Mouse (Mus musculus) neural tube, embryonic 13.5 days (tissue): Measurements from ENCODE around the gene Twf2. TPM values are rescaled to one million over a fixed set of nuclear protein-coding genes. Genes with fewer than 3 reads are reported as not detected.

Experiments
- ATAC-seq: fragments of 200-750 bp; cut with Nextera tagmentation; 2 replicates; pipeline ENCODE4 v1.8.0; 2017; ENCODE audit warnings: low read depth, mild to moderate bottlenecking, moderate TSS enrichment, moderate library complexity
- H3K27ac ChIP-seq: fragments of 300-500 bp; sonication (generic); replicated peaks from 2 replicates; pipeline ENCODE4 v1.5.1; 2015; ENCODE audit warnings: moderate library complexity, mild to moderate bottlenecking, inconsistent platforms
- H3K27me3 ChIP-seq: fragments of 300-500 bp; sonication (generic); 2 replicates; pipeline ENCODE4 v1.6.1; 2015; ENCODE audit warnings: mild to moderate bottlenecking, inconsistent platforms
- H3K36me3 ChIP-seq: fragments of 300-500 bp; sonication (generic); 2 replicates; pipeline ENCODE4 v1.6.1; 2015; ENCODE audit warnings: mild to moderate bottlenecking, inconsistent platforms
- H3K4me1 ChIP-seq: fragments of 300-500 bp; sonication (generic); replicated peaks from 2 replicates; pipeline ENCODE4 v1.6.1; 2015; ENCODE audit warnings: inconsistent platforms
- H3K4me2 ChIP-seq: fragments of 300-500 bp; sonication (generic); 2 replicates; pipeline ENCODE4 v1.6.1; 2015; ENCODE audit warnings: inconsistent platforms, mild to moderate bottlenecking, moderate library complexity
- H3K4me3 ChIP-seq: fragments of 300-500 bp; sonication (generic); 2 replicates; pipeline ENCODE4 v1.5.1; 2015; ENCODE audit warnings: mild to moderate bottlenecking, inconsistent platforms
- H3K9ac ChIP-seq: fragments of 300-500 bp; sonication (generic); 2 replicates; pipeline ENCODE4 v1.6.1; 2015; ENCODE audit warnings: moderate library complexity, mild to moderate bottlenecking, inconsistent platforms
- H3K9me3 ChIP-seq: fragments of 300-500 bp; sonication (generic); 2 replicates; pipeline ENCODE4 v1.6.1; 2016; ENCODE audit warnings: inconsistent platforms
- WGBS: fragments of 180-500 bp; shearing (Covaris S2); methylation state at CpG from one replicate; pipeline ENCODE4 v1.1.7; 2015; 5-methylcytosine and 5-hydroxymethylcytosine counted together
- polyA plus RNA-seq: library from polyadenylated mRNA; unstranded; fragments of >200 nt; fragmentation: Nextera tagmentation; extraction: Ambion mirVana; gene quantifications from 2 replicates; pipeline ENCODE4 v1.2.1, GENCODE M21; 2015

Twf2 gene
- polyA plus RNA-seq, 1 experiment from 2014 or later: 57.1 TPM

- Histone ChIP-seq H3K4me2 (peak overlapping the region; percentile 77; the same call in 1 of the 2 replicates), H3K9me3 (no peaks in the 10 kb centered on the region), H3K27ac (no peak overlapping the region), H3K36me3 (no peaks in the 10 kb centered on the region), H3K4me3 (peak overlapping the region; percentile 71; the same call in 1 of the 2 replicates), H3K27me3 (no peaks in the 10 kb centered on the region), H3K4me1 (peaks cover 56% of the 10 kb centered on the region), H3K9ac (peak overlapping the region; percentile 86; the same call in 1 of the 2 replicates)
- no peak for ATAC-seq
- 82% methylated on average over 3 of the region's 3 CpGs for WGBS
Measured at GRCm38 (mm10) chr9:106201895-106202294, 1.0 kb upstream of the Twf2 start.

DNA sequence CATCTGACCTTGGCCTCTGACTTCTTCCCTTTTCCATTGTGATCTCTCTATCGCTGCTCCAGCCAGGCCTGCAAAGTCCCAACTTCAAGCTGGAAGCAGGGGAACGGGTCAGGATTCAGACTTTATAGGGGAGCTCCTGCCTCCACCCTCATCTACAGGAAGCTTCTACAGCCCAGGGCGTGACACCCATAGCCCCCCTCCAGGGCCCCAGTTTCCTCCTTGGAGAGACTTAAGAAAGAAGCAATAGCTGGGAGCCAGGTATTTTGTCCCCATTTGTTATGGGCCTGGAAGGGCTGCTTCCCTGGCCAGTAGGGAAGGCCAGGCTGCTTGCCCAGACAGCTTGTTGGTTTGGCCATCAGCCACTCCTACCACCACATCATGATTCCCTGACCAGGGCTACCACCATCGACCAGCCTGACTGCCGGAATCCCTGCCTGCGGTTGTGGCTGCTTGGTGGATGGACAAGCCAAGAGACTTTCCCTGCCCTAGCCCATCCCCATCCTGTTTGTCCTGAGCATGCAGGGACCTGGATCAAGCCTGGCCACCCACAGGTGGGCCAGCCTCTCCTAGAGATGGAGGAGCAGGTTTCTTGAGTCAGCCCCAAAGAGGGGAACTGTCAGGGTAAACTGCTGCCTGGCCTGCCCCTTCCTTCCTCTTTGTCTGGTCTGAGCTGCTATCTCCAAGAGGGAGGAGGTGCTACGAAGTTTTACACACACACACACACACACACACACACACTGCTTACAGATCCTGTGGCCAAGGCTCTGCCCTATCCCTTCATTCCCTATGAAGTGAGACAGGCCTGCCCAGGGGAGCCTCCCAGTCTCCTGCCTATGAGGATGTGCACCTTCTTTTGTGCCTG, 1.3 kb downstream of the Twf2 start:
- whole genome bisulfite sequencing: 76% methylated on average over 7 of the region's 7 CpGs
- Histone ChIP-seq H3K9me3 (no peaks in the 10 kb centered on the region), H3K27ac (no peak overlapping the region; the same call in 1 of the 2 replicates), H3K27me3 (no peaks in the 10 kb centered on the region), H3K36me3 (peaks cover 13% of the 10 kb centered on the region; the same call in 1 of the 2 replicates), H3K4me2 (peak overlapping the region; percentile 77), H3K4me3 (peak overlapping the region; percentile 71), H3K9ac (peak overlapping the region; percentile 86), H3K4me1 (peaks cover 55% of the 10 kb centered on the region)
- no peak for ATAC-seq

- Histone ChIP-seq H3K9me3 (no peaks in the 10 kb centered on the region), H3K4me3 (no peak overlapping the region), H3K27ac (no peak overlapping the region), H3K27me3 (no peaks in the 10 kb centered on the region), H3K4me1 (peaks cover 47% of the 10 kb centered on the region), H3K36me3 (peaks cover 17% of the 10 kb centered on the region; the same call in 1 of the 2 replicates), H3K4me2 (no peak overlapping the region), H3K9ac (no peak overlapping the region)
- 80% methylated on average over 7 of the region's 7 CpGs for whole genome bisulfite sequencing
- no peak for ATAC-seq
Measured at GRCm38 (mm10) chr9:106205713-106206290, 2.9 kb downstream of the Twf2 start.

DNA sequence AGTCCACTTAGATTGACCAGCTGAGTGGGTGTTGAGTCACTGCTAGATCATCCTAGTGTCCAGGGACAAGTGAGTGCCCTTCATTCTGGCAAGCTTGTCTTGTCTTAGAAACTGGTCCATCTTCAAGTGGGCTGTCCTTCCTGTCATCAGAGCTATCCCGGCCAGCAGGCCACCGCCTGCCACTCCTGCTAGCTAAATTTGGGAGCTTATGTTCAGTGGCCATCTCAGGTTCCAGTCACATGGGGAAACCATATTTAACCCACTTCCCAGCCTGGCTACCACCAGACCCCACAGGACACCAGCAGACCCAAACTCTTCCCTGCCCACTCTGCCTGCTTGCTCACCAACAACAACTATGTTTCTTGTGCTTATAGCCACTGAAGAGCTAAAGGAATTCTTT, 3.6 kb downstream of the Twf2 start:
- Histone ChIP-seq H3K36me3 (peaks cover 17% of the 10 kb centered on the region; the same call in 1 of the 2 replicates), H3K27me3 (no peaks in the 10 kb centered on the region), H3K4me2 (no peak overlapping the region), H3K4me3 (no peak overlapping the region), H3K9me3 (no peaks in the 10 kb centered on the region), H3K9ac (no peak overlapping the region), H3K27ac (no peak overlapping the region), H3K4me1 (peaks cover 54% of the 10 kb centered on the region)
- no peak for ATAC-seq
- 80% methylated on average over 2 of the region's 2 CpGs for WGBS

DNA sequence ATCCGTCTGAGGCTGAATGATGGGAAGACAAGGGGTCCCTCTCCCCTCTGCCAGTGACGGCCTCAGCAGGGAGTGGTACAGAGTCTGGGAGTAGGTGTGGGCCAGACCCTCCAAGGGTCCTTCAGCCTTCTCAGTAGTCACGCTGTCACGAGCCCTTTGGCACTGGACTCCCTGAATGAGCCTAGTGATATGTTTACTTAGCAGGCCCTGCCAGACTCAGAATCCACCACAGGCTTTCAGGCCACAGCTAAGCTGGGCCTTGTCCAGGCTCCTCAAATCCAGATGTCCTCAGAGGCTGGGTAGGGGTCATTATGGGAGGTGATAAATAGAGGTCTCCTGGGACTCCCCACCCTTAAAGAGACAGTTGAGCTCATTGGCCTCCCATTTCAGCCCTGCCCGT, 5.3 kb downstream of the Twf2 start:
- no peak overlapping the region for H3K4me2 ChIP-seq
- WGBS: 89% methylated on average over 5 of the region's 5 CpGs
- no peak overlapping the region for H3K27ac ChIP-seq
- no peaks in the 10 kb centered on the region for H3K9me3 ChIP-seq
- peaks cover 57% of the 10 kb centered on the region for H3K4me1 ChIP-seq
- H3K9ac ChIP-seq: 0 out of 2 replicates have a peak overlapping the region, but pooled peaks have one; percentile 34
- no peaks in the 10 kb centered on the region for H3K27me3 ChIP-seq
- ATAC-seq: no peak
- H3K36me3 ChIP-seq: peaks cover 27% of the 10 kb centered on the region
- no peak overlapping the region for H3K4me3 ChIP-seq

GRCm38 (mm10) chr9:106209954-106210353, 7.0 kb downstream of the Twf2 start:
- no peak for ATAC-seq
- Histone ChIP-seq H3K4me3 (no peak overlapping the region), H3K36me3 (peaks cover 45% of the 10 kb centered on the region), H3K9me3 (no peaks in the 10 kb centered on the region), H3K27me3 (no peaks in the 10 kb centered on the region), H3K9ac (no peak overlapping the region), H3K27ac (no peak overlapping the region), H3K4me2 (no peak overlapping the region), H3K4me1 (peaks cover 39% of the 10 kb centered on the region)
- WGBS: 91% methylated on average over 4 of the region's 4 CpGs

DNA sequence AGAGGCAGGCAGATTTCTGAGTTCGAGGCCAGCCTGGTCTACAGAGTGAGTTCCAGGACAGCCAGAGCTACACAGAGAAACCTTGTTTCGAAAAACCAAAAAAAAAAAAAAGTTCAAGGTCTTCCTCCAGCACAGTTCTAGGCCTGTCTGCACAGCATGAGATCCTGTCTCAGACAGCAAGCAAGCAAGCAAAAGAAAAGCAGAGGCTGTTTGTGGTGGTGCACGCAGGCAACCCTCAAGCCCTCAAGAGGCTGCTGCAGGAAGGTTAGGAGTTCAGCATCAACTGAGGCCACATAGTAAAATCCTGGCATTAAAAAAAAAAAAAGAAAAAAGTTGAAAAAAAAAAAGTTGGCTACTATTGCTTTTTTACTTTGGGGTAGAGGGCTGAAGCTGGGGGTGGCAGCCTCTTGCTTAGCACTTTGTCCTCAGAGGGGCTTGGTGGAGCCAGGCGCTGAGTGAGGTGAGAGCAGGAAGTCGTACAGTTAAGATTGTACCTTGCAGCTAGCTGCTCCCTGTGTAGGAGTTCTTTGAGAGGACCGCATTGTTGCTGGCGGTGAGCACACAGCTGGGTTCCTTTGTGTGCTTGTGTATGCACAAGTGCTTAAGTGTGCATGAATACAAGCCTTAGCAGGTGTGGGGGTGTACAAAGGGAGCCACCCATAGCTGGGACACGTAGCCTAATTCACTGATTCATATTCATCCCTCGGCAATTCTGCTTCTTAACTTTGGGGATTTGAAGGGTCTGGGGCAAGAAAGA, 8.1 kb downstream of the Twf2 start:
- H3K4me1 ChIP-seq: peaks cover 29% of the 10 kb centered on the region
- peak overlapping the region; percentile 54 for H3K4me2 ChIP-seq
- peaks cover 55% of the 10 kb centered on the region for H3K36me3 ChIP-seq
- WGBS: 33% methylated on average over 9 of the region's 9 CpGs
- peak overlapping the region; percentile 32; the same call in 1 of the 2 replicates for H3K4me3 ChIP-seq
- H3K9ac ChIP-seq: peak overlapping the region; percentile 68
- H3K27ac ChIP-seq: 0 out of 2 replicates have a peak overlapping the region, but pooled peaks have one; percentile 38
- no peaks in the 10 kb centered on the region for H3K27me3 ChIP-seq
- H3K9me3 ChIP-seq: no peaks in the 10 kb centered on the region
- no peak for ATAC-seq

GRCm38 (mm10) chr9:106211680-106212593, 9.0 kb downstream of the Twf2 start:
- Histone ChIP-seq H3K4me1 (peaks cover 20% of the 10 kb centered on the region), H3K9me3 (no peaks in the 10 kb centered on the region), H3K36me3 (peaks cover 60% of the 10 kb centered on the region), H3K4me3 (peak overlapping the region; percentile 32), H3K4me2 (peak overlapping the region; percentile 54), H3K27ac (0 out of 2 replicates have a peak overlapping the region, but pooled peaks have one; percentile 38), H3K27me3 (no peaks in the 10 kb centered on the region), H3K9ac (peak overlapping the region; percentile 68)
- peak; percentile 87 for ATAC-seq
- WGBS: 17% methylated on average over 37 of the region's 37 CpGs

- H3K36me3 ChIP-seq: peaks cover 60% of the 10 kb centered on the region
- 0 out of 2 replicates have a peak, but pooled peaks have one; percentile 1 for ATAC-seq
- peaks cover 16% of the 10 kb centered on the region for H3K4me1 ChIP-seq
- no peak overlapping the region for H3K4me2 ChIP-seq
- no peaks in the 10 kb centered on the region for H3K9me3 ChIP-seq
- no peak overlapping the region for H3K27ac ChIP-seq
- H3K4me3 ChIP-seq: no peak overlapping the region
- WGBS: 90% methylated on average over 12 of the region's 12 CpGs
- no peak overlapping the region for H3K9ac ChIP-seq
- no peaks in the 10 kb centered on the region for H3K27me3 ChIP-seq
Measured at GRCm38 (mm10) chr9:106212594-106212981, 9.7 kb downstream of the Twf2 start.

- 88% methylated on average over 6 of the region's 6 CpGs for WGBS
- ATAC-seq: no peak
- H3K9me3 ChIP-seq: no peaks in the 10 kb centered on the region
Measured at GRCm38 (mm10) chr9:106215341-106216125, 12.6 kb downstream of the Twf2 start.

More at GRCm38 (mm10) chr9:106215341-106216125, 12.6 kb downstream of the Twf2 start:
- H3K36me3 ChIP-seq: peaks cover 43% of the 10 kb centered on the region
- no peaks in the 10 kb centered on the region for H3K27me3 ChIP-seq
- H3K27ac ChIP-seq: no peak overlapping the region
- H3K4me2 ChIP-seq: no peak overlapping the region
- no peak overlapping the region for H3K4me3 ChIP-seq
- no peak overlapping the region for H3K9ac ChIP-seq
- peaks cover 16% of the 10 kb centered on the region for H3K4me1 ChIP-seq
